Mouse (Mus musculus): ENCODE results near the gene Zfp977. TPM values are rescaled to one million over a fixed set of nuclear protein-coding genes. Genes with fewer than 3 reads are reported as not detected.
"Not testable (repeated sequence)": the region's sequence is repeated elsewhere in the genome, so short reads cannot be mapped to it uniquely, and the experiment has no call there.

Zfp977 gene
- polyA plus RNA-seq (2014; fragmentation: Nextera tagmentation; extraction: Ambion mirVana), result 1.6 and 4.0 TPM in 2 replicates

DNA sequence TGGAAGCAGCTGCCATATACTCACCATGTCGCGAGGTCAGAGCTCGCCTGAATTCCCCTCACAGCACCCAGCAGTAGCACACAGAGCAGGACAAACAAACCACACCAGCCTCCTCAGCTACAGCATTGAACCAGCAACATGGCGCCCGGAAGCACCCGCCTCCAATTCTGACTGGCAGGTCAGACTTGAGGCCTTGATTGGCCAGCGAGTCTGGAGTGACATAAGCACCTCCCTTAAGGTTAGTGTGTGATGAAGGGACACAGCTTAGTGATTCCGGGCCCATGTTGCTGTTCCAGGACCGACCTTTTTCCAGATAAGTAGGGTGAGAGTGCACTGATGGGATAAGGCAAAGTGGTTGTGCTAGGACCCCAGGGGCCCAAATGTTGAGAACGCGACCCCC lies at the start of gene Zfp977:
Zfp977 (minus strand) TSS at position 135 of the 400 bp plus-strand sequence.
- H3K36me3 ChIP-seq (ENCODE audit: insufficient read depth); H3K4me1 ChIP-seq (ENCODE audit: insufficient read depth); H3K9ac ChIP-seq; H3K9me3 ChIP-seq (ENCODE audit: low read depth, low read length); H3K27ac ChIP-seq (ENCODE audit: low read depth); ATAC-seq (ENCODE audit: insufficient read depth); H3K27me3 ChIP-seq (ENCODE audit: insufficient read depth, low read length); DNase-seq; H3K4me2 ChIP-seq; H3K4me3 ChIP-seq (ENCODE audit: low read depth, low read length): not testable (repeated sequence)
- 91% methylated on average over 11 of the region's 11 CpGs for WGBS

DNA sequence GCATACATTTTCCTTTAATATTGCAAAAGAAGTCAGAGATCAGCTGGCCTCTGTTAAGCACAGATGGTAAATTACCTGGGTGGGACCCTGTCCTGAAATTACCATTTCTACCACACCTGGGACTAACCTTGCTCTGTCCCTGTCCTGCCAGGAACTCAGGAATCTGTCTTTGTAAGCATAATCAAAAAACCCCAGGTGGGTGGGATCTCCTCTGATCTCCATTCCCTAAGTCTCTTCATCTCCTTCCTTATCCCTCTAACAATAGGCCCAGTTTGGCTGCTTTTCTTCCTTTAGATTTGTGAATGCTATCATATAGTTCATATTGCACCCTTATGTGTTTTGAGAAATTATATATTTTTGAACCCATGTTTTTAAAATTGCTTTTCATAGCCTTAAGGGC lies 38.7 kb upstream of the Zfp977 start:
- ATAC-seq (ENCODE audit: insufficient read depth), result not testable (repeated sequence)

DNA sequence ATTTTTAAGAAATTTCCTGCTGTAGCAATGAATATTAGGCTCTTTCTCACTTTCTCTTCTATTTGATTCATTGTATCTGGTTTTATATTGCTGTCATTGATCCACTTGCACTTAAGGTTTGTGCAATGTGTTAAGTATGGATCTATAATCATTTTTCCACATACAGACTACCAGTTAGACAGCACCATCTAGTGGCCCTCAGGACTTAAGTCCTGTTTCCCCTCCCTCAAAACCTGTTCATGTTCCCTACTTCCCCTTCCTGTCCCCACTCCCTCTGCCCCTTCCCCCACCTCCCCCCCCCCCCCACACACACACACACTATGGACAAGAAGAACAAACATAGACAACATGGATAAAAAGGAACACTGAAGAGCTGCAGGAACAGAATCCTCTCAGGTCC lies 3.3 kb upstream of the Zfp977 start:
- H3K36me3 ChIP-seq (ENCODE audit: insufficient read depth); H3K27me3 ChIP-seq (ENCODE audit: insufficient read depth, low read length); H3K4me1 ChIP-seq (ENCODE audit: insufficient read depth); H3K9ac ChIP-seq; ATAC-seq (ENCODE audit: insufficient read depth); H3K4me3 ChIP-seq (ENCODE audit: low read depth, low read length); H3K4me2 ChIP-seq; H3K27ac ChIP-seq (ENCODE audit: low read depth); DNase-seq: not testable (repeated sequence)
- peaks cover 19% of the 10 kb centered on the region; the same call in 1 of the 2 replicates for H3K9me3 ChIP-seq (ENCODE audit: low read depth, low read length)

More for the DNA sequence above, 38.7 kb upstream of the Zfp977 start:
- DNase-seq; H3K9me3 ChIP-seq (ENCODE audit: low read depth, low read length); H3K27ac ChIP-seq (ENCODE audit: low read depth); H3K4me2 ChIP-seq; H3K4me3 ChIP-seq (ENCODE audit: low read depth, low read length); H3K36me3 ChIP-seq (ENCODE audit: insufficient read depth); H3K27me3 ChIP-seq (ENCODE audit: insufficient read depth, low read length); H3K9ac ChIP-seq; H3K4me1 ChIP-seq (ENCODE audit: insufficient read depth): not testable (repeated sequence)

DNA sequence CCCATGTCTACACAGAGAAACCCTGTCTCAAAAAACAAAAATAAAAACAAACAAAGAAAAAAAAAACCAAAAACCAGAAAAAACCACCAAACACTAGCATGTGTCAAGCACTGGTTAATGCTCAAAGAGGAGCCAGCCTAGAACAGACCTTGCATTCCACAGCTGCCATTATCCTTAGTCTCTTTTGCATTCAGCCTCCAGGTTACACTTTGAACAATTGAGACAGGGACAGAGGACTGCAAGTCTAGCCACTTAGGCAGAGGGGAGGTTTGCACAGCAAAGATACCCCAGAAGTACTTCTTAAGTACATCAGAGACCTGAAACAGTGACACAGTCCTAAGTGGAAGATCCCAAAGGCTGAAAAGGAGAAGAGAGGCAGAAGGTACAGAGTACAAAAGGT lies 1.0 kb downstream of the Zfp977 start:
- not testable (repeated sequence) for DNase-seq; H3K4me3 ChIP-seq (ENCODE audit: low read depth, low read length); H3K4me1 ChIP-seq (ENCODE audit: insufficient read depth); H3K9ac ChIP-seq; H3K4me2 ChIP-seq; H3K27me3 ChIP-seq (ENCODE audit: insufficient read depth, low read length); H3K27ac ChIP-seq (ENCODE audit: low read depth); ATAC-seq (ENCODE audit: insufficient read depth); H3K36me3 ChIP-seq (ENCODE audit: insufficient read depth)
- peaks cover 14% of the 10 kb centered on the region; the same call in 1 of the 2 replicates for H3K9me3 ChIP-seq (ENCODE audit: low read depth, low read length)

DNA sequence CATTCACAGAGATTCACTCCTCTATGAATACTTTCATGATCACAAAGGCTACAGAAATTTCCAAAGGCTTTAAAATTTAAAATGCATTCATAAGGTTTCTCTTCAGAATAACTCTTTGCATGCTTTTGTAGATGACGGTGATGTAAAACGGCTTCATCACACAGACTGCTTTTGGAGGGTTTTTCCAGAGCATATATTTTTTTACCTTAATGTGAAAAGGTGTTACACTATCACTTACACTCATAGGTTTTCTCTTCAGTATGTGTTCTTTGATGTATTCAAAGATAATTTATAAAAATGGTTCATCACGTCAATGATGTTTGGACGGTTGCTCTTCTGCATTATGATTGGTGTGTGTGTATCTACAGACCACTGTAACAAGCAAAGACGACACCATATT lies 13.9 kb downstream of the Zfp977 start, which contains the start of gene Gm21028:
Gm21028 (minus strand) TSS at position 101 of the 400 bp plus-strand sequence.
- Histone ChIP-seq H3K27me3 (ENCODE audit: insufficient read depth, low read length) (no peaks in the 10 kb centered on the region), H3K4me2 (no peak within 1 kb of the TSS), H3K36me3 (ENCODE audit: insufficient read depth) (no peaks in the 10 kb centered on the region), H3K4me3 (ENCODE audit: low read depth, low read length) (no peak within 1 kb of the TSS), H3K9ac (no peak within 1 kb of the TSS), H3K4me1 (ENCODE audit: insufficient read depth) (no peaks in the 10 kb centered on the region), H3K27ac (ENCODE audit: low read depth) (no peak within 1 kb of the TSS), H3K9me3 (ENCODE audit: low read depth, low read length) (peaks cover 42% of the 10 kb centered on the region)
- WGBS, result 95% methylated on average over 5 of the region's 5 CpGs
- DNase-seq, result no peak
- no peak for ATAC-seq (ENCODE audit: insufficient read depth)
- no peak for TF ChIP-seq CTCF (IDR thresholded peaks at IDR 0.05; ENCODE audit: low read depth)

DNA sequence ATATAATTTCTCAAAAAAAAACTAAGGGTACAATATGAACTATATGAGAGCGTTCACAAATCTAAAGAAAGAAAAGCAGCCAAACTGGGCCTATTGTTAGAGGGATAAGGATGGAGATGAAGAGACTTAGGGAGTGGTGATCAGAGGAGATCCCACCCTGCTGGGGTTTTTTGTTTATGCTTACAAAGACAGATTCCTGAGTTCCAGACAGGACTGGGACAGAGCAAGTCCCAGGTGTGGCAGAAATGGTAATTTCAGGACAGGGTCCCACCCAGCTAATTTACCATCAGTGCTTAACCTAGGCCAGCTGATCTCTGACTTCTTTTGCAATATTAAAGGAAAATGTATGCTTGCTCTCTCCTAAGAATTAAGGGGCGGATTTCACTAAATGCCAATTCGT lies 40.6 kb downstream of the Zfp977 start:
- H3K4me1 ChIP-seq (ENCODE audit: insufficient read depth), result no peaks in the 10 kb centered on the region
- no peak for TF ChIP-seq CTCF (IDR thresholded peaks at IDR 0.05; ENCODE audit: low read depth)
- ATAC-seq (ENCODE audit: insufficient read depth) (no peak), DNase-seq (no peak)
- no peak overlapping the region for H3K4me3 ChIP-seq (ENCODE audit: low read depth, low read length)
- H3K4me2 ChIP-seq, result no peak overlapping the region
- H3K36me3 ChIP-seq (ENCODE audit: insufficient read depth), result no peaks in the 10 kb centered on the region
- H3K9ac ChIP-seq, result no peak overlapping the region
- 71% methylated on average over 3 of the region's 3 CpGs for WGBS
- H3K9me3 ChIP-seq (ENCODE audit: low read depth, low read length), result no peaks in the 10 kb centered on the region
- H3K27me3 ChIP-seq (ENCODE audit: insufficient read depth, low read length), result no peaks in the 10 kb centered on the region
- H3K27ac ChIP-seq (ENCODE audit: low read depth), result no peak overlapping the region

Small RNAs within 50 kb of the gene (microRNA-seq; reads per million reads assigned to microRNA genes)
- gene Gm24938 (ENCODE audit: borderline number of aligned reads), result not detected

Other genes with a start within 250 kb of the Zfp977 start
- gene 4933421I07Rik, start 144.4 kb downstream of the Zfp977 start, polyA plus RNA-seq (2014; fragmentation: Nextera tagmentation; extraction: Ambion mirVana), result not detected in 2 replicates
- 11.6 and 12.2 TPM in 2 replicates for gene Zfp141, start 86.8 kb downstream of the Zfp977 start, polyA plus RNA-seq (2014; fragmentation: Nextera tagmentation; extraction: Ambion mirVana)
- gene Gm21028, start 14.0 kb downstream of the Zfp977 start, polyA plus RNA-seq (2014; fragmentation: Nextera tagmentation; extraction: Ambion mirVana), result not detected in 2 replicates
- 2.7 and 3.9 TPM in 2 replicates for gene Zfp976, start 50.0 kb upstream of the Zfp977 start, polyA plus RNA-seq (2014; fragmentation: Nextera tagmentation; extraction: Ambion mirVana)
- gene Zfp975, start 100.2 kb upstream of the Zfp977 start, polyA plus RNA-seq (2014; fragmentation: Nextera tagmentation; extraction: Ambion mirVana), result 8.8 and 10.4 TPM in 2 replicates
- gene Gm17067, start 134.5 kb upstream of the Zfp977 start, polyA plus RNA-seq (2014; fragmentation: Nextera tagmentation; extraction: Ambion mirVana), result not detected in 2 replicates
- not detected in 2 replicates for gene Vmn2r62, start 201.0 kb upstream of the Zfp977 start, polyA plus RNA-seq (2014; fragmentation: Nextera tagmentation; extraction: Ambion mirVana)